Mouse (Mus musculus) liver, adult 2 months (tissue): ENCODE results near the gene Bmpr1b.

Experiments used
- CTCF ChIP-seq: fragments of 200-500 bp; IDR thresholded peaks from 2 replicates; pipeline ENCODE4 v1.5.1; 2011; ENCODE audit warnings: low read depth, low read length, control low read depth
- POLR2A ChIP-seq: fragments of 200-500 bp; IDR thresholded peaks from 2 replicates; pipeline ENCODE4 v1.6.1; 2011; ENCODE audit warnings: low read length, control low read depth; ENCODE audit not compliant: insufficient read depth; ENCODE audit errors: extremely low read depth

- TF ChIP-seq POLR2A (no peak), CTCF (no peak)
These were observed 358.3 kb downstream of the Bmpr1b start for GRCm38 (mm10) chr3:141810944-141811343.
